Mouse (Mus musculus) G1E (cell line): ENCODE results near the gene Evx1.

Experiments used
- CTCF ChIP-seq: IDR thresholded peaks from 2 replicates; pipeline ENCODE4 v1.5.1; 2012; ENCODE audit warnings: low read depth, low read length, inconsistent platforms, mixed read lengths
- GATA1 ChIP-seq: IDR thresholded peaks from 2 replicates; pipeline ENCODE4 v1.6.1; 2012; ENCODE audit warnings: borderline replicate concordance, low read length, inconsistent platforms, mixed read lengths
- POLR2AphosphoS5 ChIP-seq: IDR thresholded peaks from 2 replicates; pipeline ENCODE4 v1.6.1; 2012; ENCODE audit warnings: low read depth, low read length, inconsistent platforms; ENCODE audit not compliant: insufficient replicate concordance
- TAL1 ChIP-seq: conservative IDR thresholded peaks from 2 replicates; pipeline ENCODE4 v1.6.1; 2012; ENCODE audit warnings: low read depth, low read length, inconsistent platforms, mixed read lengths

DNA sequence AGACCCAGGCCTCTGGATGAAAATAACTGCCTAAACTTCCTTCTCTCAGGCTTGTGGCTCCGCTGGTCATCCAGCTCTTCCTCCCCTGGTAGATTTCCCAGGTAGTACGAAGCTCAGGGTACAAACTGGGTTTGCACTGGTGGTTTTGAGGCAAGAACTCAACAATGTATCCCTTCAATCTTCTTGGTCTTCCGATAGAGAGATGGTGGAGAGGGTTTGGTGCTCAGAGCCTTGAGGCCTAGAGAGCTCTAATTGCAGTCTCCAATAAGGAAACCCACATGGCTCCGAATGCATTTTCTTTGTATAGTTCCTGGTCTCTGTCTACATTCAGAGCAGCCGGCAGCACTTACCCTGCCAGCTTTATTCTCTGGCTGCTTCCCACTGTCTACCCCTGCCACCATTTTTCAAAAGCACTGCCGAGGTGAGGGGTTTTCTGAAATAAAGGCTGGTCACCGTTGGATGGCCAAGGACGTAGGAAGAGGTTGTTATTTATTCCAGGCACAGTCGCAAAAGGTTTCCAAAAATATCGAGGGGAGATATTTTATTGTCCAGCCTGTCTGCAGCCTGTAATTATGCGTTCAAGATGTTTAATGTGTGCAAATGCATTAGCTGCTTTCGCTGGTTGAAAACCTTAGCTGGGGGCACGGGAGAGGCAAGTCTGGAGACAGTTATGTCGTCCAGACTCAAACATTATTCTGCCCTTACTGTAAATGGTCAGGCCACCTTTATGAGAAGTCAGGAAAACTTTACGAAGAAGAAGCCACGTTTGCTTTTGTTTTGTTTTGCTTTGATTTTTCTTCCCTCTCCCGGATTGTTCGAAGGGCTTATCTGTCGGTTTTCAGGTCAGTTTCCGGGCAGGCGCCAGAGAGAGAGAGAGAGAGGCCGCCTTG, 40.3 kb upstream of the Evx1 start:
- TF ChIP-seq TAL1 (no peak), CTCF (no peak), GATA1 (no peak), POLR2AphosphoS5 (no peak)
